Mouse (Mus musculus) myocyte (in vitro differentiated cells): ENCODE results near the gene Cplx3.

ENCODE experiments used
- E2F4 ChIP-seq: IDR thresholded peaks from one replicate; pipeline ENCODE4 v1.6.1; 2011; ENCODE audit warnings: mild to moderate bottlenecking, control low read depth, moderate library complexity; ENCODE audit not compliant: insufficient read depth
- MYOD1 ChIP-seq, 3 experiments: IDR thresholded peaks; one replicate each; pipeline ENCODE4 v1.6.1; 2011; ENCODE audit warnings: control low read depth in 2 of 3, low read depth in 2 of 3, mild to moderate bottlenecking in 2 of 3, moderate library complexity in 1 of 3; ENCODE audit not compliant: insufficient read length in 2 of 3, control insufficient read depth in 1 of 3
- MYOG ChIP-seq, 3 experiments: IDR thresholded peaks; one replicate each; pipeline ENCODE4 v1.6.1; 2011; ENCODE audit warnings: control low read depth in 2 of 3, low read depth in 2 of 3, mild to moderate bottlenecking in 2 of 3; ENCODE audit not compliant: insufficient read length in 2 of 3, control insufficient read depth in 1 of 3, insufficient read depth in 1 of 3
- POLR2A ChIP-seq: IDR thresholded peaks from one replicate; pipeline ENCODE4 v1.6.1; 2011; ENCODE audit warnings: low read depth, mild to moderate bottlenecking, control low read depth, moderate library complexity; ENCODE audit not compliant: insufficient read length

- TF ChIP-seq MYOD1 (IDR thresholded peaks at IDR 0.05; ENCODE audit: control insufficient read depth in 1 of 3, insufficient read length in 2 of 3, low read depth in 2 of 3) (peak; percentile 97 to 100 (median 99)), MYOG (IDR thresholded peaks at IDR 0.05; ENCODE audit: control insufficient read depth in 1 of 3, insufficient read depth in 1 of 3, insufficient read length in 2 of 3, low read depth in 2 of 3) (peak; percentile 99 to 100 (median 99)), POLR2A (no peak), E2F4 (no peak)
These were observed 4.8 kb downstream of the Cplx3 start for GRCm38 (mm10) chr9:57601353-57601706.
